26 mouse cellular contexts compared by ENCODE assay signal in the genomic region with DNA sequence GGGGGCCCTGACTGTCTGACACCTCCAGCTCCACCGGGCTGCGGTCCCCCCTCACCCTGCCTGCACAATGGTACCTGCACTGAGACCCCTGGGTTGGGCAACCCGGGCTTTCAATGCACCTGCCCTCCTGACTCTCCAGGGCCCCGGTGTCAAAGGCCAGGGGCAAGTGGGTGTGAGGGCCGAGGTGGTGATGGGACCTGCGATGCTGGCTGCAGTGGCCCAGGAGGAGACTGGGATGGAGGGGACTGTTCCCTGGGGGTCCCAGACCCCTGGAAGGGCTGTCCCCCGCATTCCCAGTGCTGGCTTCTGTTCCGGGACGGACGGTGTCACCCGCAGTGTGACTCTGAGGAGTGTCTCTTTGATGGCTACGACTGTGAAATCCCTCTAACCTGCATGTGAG. TPM values are rescaled to one million over a fixed set of nuclear protein-coding genes. Genes with fewer than 3 reads are reported as not detected.
DNase-seq lines count a peak whose midpoint lies in the region; ATAC-seq lines count a peak whose summit lies in the region.
"Had no signal": no experiment of that assay in that cellular context is flagged by ENCODE, and none has a peak within 500 bp of the region (broad histone marks: within the 10 kb centered on the region; RNA-seq: fewer than 3 reads in every experiment).

No protein-coding gene starts in this region.

- DNase-seq in cerebellum, adult 9-10 months, result peak; percentile 18
- DNase-seq in cerebellum, postnatal 14 days, result no peak
- DNase-seq in heart, adult 11 months, result peak; percentile 93
- DNase-seq in heart, adult 9 months (ENCODE audit: low spot score in 2 of 2), result no peak
- no peak for DNase-seq in midbrain, embryonic 10.5 days (ENCODE audit: low spot score)
- DNase-seq in embryonic facial prominence, embryonic 10.5 days (ENCODE audit: low spot score), result no peak
- DNase-seq in layer of hippocampus, adult 11-12 months (ENCODE audit: low spot score), result no peak
- DNase-seq: adrenal gland, adult 8-10 months; adrenal gland, postnatal 25 days; cerebellum, adult 18-20 months; cerebellum, postnatal 10 days; gastrocnemius, postnatal 10 days; gastrocnemius, postnatal 36 days; heart, postnatal 10 days; heart, postnatal 36 days had no signal

- H3K9me3 ChIP-seq in midbrain, embryonic 10.5 days (replicated peaks), result no peaks in the 10 kb centered on the region
- H3K9me3 ChIP-seq in midbrain, embryonic 15.5 days, result no peaks in the 10 kb centered on the region
- no peaks in the 10 kb centered on the region for H3K9me3 ChIP-seq in embryonic facial prominence, embryonic 10.5 days
- H3K9me3 ChIP-seq: embryonic facial prominence, embryonic 12.5 days; embryonic facial prominence, embryonic 15.5 days; forebrain, embryonic 13.5 days; heart, embryonic 12.5 days; heart, embryonic 15.5 days had no signal

- H3K27ac ChIP-seq in midbrain, embryonic 10.5 days (replicated peaks), result peak overlapping the region; percentile 68
- no peak overlapping the region for H3K27ac ChIP-seq in midbrain, embryonic 15.5 days
- no peak overlapping the region; the same call in 1 of the 2 replicates for H3K27ac ChIP-seq in embryonic facial prominence, embryonic 10.5 days (replicated peaks)
- H3K27ac ChIP-seq: embryonic facial prominence, embryonic 12.5 days; embryonic facial prominence, embryonic 15.5 days; forebrain, embryonic 13.5 days; heart, embryonic 15.5 days had no signal

- H3K4me2 ChIP-seq in midbrain, embryonic 15.5 days, result no peak overlapping the region
- H3K4me2 ChIP-seq: embryonic facial prominence, embryonic 12.5 days; embryonic facial prominence, embryonic 15.5 days; forebrain, embryonic 13.5 days; heart, embryonic 12.5 days; heart, embryonic 15.5 days had no signal

- ATAC-seq in midbrain, embryonic 15.5 days (replicated peaks), result no peak
- ATAC-seq: activated CD4-positive, CD25-positive, alpha-beta regulatory T cell, adult 4 months; forebrain, embryonic 13.5 days; forebrain, embryonic 16.5 days; hindbrain, embryonic 16.5 days; inflammation-experienced regulatory T-cells, adult 6 months; intestine, embryonic 16.5 days had no signal

- H3K27me3 ChIP-seq in midbrain, embryonic 10.5 days (ENCODE audit: low read depth, poor library complexity, severe bottlenecking), result no peaks in the 10 kb centered on the region
- H3K27me3 ChIP-seq in midbrain, embryonic 15.5 days (replicated peaks), result no peaks in the 10 kb centered on the region
- H3K27me3 ChIP-seq in embryonic facial prominence, embryonic 10.5 days (replicated peaks; ENCODE audit: low read depth, poor library complexity, severe bottlenecking), result no peaks in the 10 kb centered on the region; the same call in 1 of the 2 replicates
- H3K27me3 ChIP-seq: embryonic facial prominence, embryonic 12.5 days; embryonic facial prominence, embryonic 15.5 days; forebrain, embryonic 13.5 days; heart, embryonic 12.5 days had no signal

- peaks cover 35% of the 10 kb centered on the region for H3K4me1 ChIP-seq in midbrain, embryonic 10.5 days
- peaks cover 11% of the 10 kb centered on the region for H3K4me1 ChIP-seq in midbrain, embryonic 15.5 days
- peaks cover 30% of the 10 kb centered on the region for H3K4me1 ChIP-seq in embryonic facial prominence, embryonic 10.5 days

- no peak overlapping the region for H3K9ac ChIP-seq in midbrain, embryonic 15.5 days
- H3K9ac ChIP-seq: embryonic facial prominence, embryonic 12.5 days; embryonic facial prominence, embryonic 15.5 days; forebrain, embryonic 13.5 days; heart, embryonic 12.5 days; heart, embryonic 15.5 days had no signal

- no peak overlapping the region for H3K4me3 ChIP-seq in midbrain, embryonic 10.5 days
- no peak overlapping the region for H3K4me3 ChIP-seq in midbrain, embryonic 15.5 days
- peak overlapping the region; percentile 13; the same call in 1 of the 2 replicates for H3K4me3 ChIP-seq in embryonic facial prominence, embryonic 10.5 days
- H3K4me3 ChIP-seq: embryonic facial prominence, embryonic 12.5 days; embryonic facial prominence, embryonic 15.5 days; forebrain, embryonic 13.5 days; heart, embryonic 12.5 days; heart, embryonic 15.5 days had no signal

- WGBS in midbrain, embryonic 10.5 days, result 88% methylated on average over 12 of the region's 12 CpGs
- WGBS in midbrain, embryonic 15.5 days, result 86% methylated on average over 12 of the region's 12 CpGs
- 87% methylated on average over 12 of the region's 12 CpGs for WGBS in embryonic facial prominence, embryonic 10.5 days

- no peaks in the 10 kb centered on the region for H3K36me3 ChIP-seq in midbrain, embryonic 10.5 days
- H3K36me3 ChIP-seq in midbrain, embryonic 15.5 days (replicated peaks), result no peaks in the 10 kb centered on the region
- H3K36me3 ChIP-seq in embryonic facial prominence, embryonic 10.5 days (replicated peaks), result no peaks in the 10 kb centered on the region
- H3K36me3 ChIP-seq: embryonic facial prominence, embryonic 12.5 days; embryonic facial prominence, embryonic 15.5 days; heart, embryonic 15.5 days had no signal

RNA-seq across cellular contexts. Expression of a gene that starts 7.1 kb away (rescaled TPM):
- polyA plus RNA-seq in midbrain, embryonic 10.5 days (2016; fragmentation: Nextera tagmentation; extraction: Ambion mirVana), result 5.3 and 6.6 TPM in 2 replicates
- 3.8 and 5.1 TPM in 2 replicates for polyA plus RNA-seq in midbrain, embryonic 15.5 days (2015; fragmentation: Nextera tagmentation; extraction: Ambion mirVana)
- 9.4 and 10.1 TPM in 2 replicates for polyA plus RNA-seq in embryonic facial prominence, embryonic 10.5 days (2016; fragmentation: Nextera tagmentation; extraction: Ambion mirVana)

RNA-seq across cellular contexts. Expression of a gene that starts 8.5 kb away (rescaled TPM):
- polyA plus RNA-seq in midbrain, embryonic 10.5 days (2016; fragmentation: Nextera tagmentation; extraction: Ambion mirVana), result 17.5 and 17.7 TPM in 2 replicates
- 10.2 and 10.7 TPM in 2 replicates for polyA plus RNA-seq in midbrain, embryonic 15.5 days (2015; fragmentation: Nextera tagmentation; extraction: Ambion mirVana)
- polyA plus RNA-seq in embryonic facial prominence, embryonic 10.5 days (2016; fragmentation: Nextera tagmentation; extraction: Ambion mirVana), result 18.2 and 19.5 TPM in 2 replicates

RNA-seq across cellular contexts. Expression of a gene that starts 15.1 kb away (rescaled TPM):
- 3.1 and 3.2 TPM in 2 replicates for polyA plus RNA-seq in midbrain, embryonic 10.5 days (2016; fragmentation: Nextera tagmentation; extraction: Ambion mirVana)
- 1.7 and 1.8 TPM in 2 replicates for polyA plus RNA-seq in midbrain, embryonic 15.5 days (2015; fragmentation: Nextera tagmentation; extraction: Ambion mirVana)
- polyA plus RNA-seq in embryonic facial prominence, embryonic 10.5 days (2016; fragmentation: Nextera tagmentation; extraction: Ambion mirVana), result 2.6 and 3.6 TPM in 2 replicates

RNA-seq across cellular contexts. Expression of a gene that starts 18.5 kb away (rescaled TPM):
- 8.7 and 10.0 TPM in 2 replicates for polyA plus RNA-seq in midbrain, embryonic 10.5 days (2016; fragmentation: Nextera tagmentation; extraction: Ambion mirVana)
- 7.2 and 11.8 TPM in 2 replicates for polyA plus RNA-seq in midbrain, embryonic 15.5 days (2015; fragmentation: Nextera tagmentation; extraction: Ambion mirVana)
- polyA plus RNA-seq in embryonic facial prominence, embryonic 10.5 days (2016; fragmentation: Nextera tagmentation; extraction: Ambion mirVana), result 5.4 and 6.6 TPM in 2 replicates

RNA-seq across cellular contexts. Expression of a gene that starts 21.0 kb away (rescaled TPM):
- 202 and 233 TPM in 2 replicates for polyA plus RNA-seq in midbrain, embryonic 10.5 days (2016; fragmentation: Nextera tagmentation; extraction: Ambion mirVana)
- polyA plus RNA-seq in midbrain, embryonic 15.5 days (2015; fragmentation: Nextera tagmentation; extraction: Ambion mirVana), result 306 and 313 TPM in 2 replicates
- polyA plus RNA-seq in embryonic facial prominence, embryonic 10.5 days (2016; fragmentation: Nextera tagmentation; extraction: Ambion mirVana), result 165 and 172 TPM in 2 replicates

Comparison
In these comparisons a context has a peak if more than half of its experiments do, and no peak if none do; other contexts are left out.
1. DNase-seq: peak in cerebellum, adult 9-10 months (single experiment) and heart, adult 11 months (single experiment); none in cerebellum, postnatal 14 days (0 of 2), heart, adult 9 months (0 of 2), midbrain, embryonic 10.5 days (single experiment), embryonic facial prominence, embryonic 10.5 days (single experiment) and layer of hippocampus, adult 11-12 months (single experiment).